Mouse (Mus musculus) lung, adult 2 months (tissue): ENCODE data around the gene Mafg. TPM values are rescaled to one million over a fixed set of nuclear protein-coding genes. Genes with fewer than 3 reads are reported as not detected.
"Not testable (repeated sequence)": the region's sequence is repeated elsewhere in the genome, so short reads cannot be mapped to it uniquely, and the experiment has no call there.

ENCODE experiments used
- DNase-seq: peaks from one replicate; pipeline ENCODE4 v3.0.0; 2022
- H3K4me1 ChIP-seq: fragments of 200-500 bp; 2 replicates; pipeline ENCODE4 v1.6.1; 2011; ENCODE audit warnings: low read length; ENCODE audit not compliant: control insufficient read depth, insufficient read depth
- H3K4me3 ChIP-seq: fragments of 200-500 bp; replicated peaks from 2 replicates; pipeline ENCODE3; 2011; ENCODE audit warnings: low read depth, mild to moderate bottlenecking, control low read depth, low read length; ENCODE audit errors: extremely low read depth
- CTCF ChIP-seq: fragments of 200-500 bp; IDR thresholded peaks from 2 replicates; pipeline ENCODE4 v1.5.1; 2011; ENCODE audit warnings: mild to moderate bottlenecking, low read length, control low read depth; ENCODE audit not compliant: insufficient read depth
- POLR2A ChIP-seq: fragments of 200-500 bp; IDR thresholded peaks from 2 replicates; pipeline ENCODE4 v1.6.1; 2011; ENCODE audit warnings: low read depth, mild to moderate bottlenecking, control low read depth, low read length, borderline replicate concordance; ENCODE audit errors: extremely low read depth
- WGBS: fragments of 180-500 bp; shearing (Covaris S2); methylation state at CpG from one replicate; pipeline ENCODE4 v1.1.7; 2018; 5-methylcytosine and 5-hydroxymethylcytosine counted together
- polyA plus RNA-seq: library from polyadenylated mRNA; depleted of rRNA; stranded (reverse); fragments of >200 nt; gene quantifications from 2 replicates; pipeline ENCODE4 v1.2.3, GENCODE M21; 2012; rRNA removed

Mafg gene
- polyA plus RNA-seq: 41.5 and 51.3 TPM in 2 replicates

DNA sequence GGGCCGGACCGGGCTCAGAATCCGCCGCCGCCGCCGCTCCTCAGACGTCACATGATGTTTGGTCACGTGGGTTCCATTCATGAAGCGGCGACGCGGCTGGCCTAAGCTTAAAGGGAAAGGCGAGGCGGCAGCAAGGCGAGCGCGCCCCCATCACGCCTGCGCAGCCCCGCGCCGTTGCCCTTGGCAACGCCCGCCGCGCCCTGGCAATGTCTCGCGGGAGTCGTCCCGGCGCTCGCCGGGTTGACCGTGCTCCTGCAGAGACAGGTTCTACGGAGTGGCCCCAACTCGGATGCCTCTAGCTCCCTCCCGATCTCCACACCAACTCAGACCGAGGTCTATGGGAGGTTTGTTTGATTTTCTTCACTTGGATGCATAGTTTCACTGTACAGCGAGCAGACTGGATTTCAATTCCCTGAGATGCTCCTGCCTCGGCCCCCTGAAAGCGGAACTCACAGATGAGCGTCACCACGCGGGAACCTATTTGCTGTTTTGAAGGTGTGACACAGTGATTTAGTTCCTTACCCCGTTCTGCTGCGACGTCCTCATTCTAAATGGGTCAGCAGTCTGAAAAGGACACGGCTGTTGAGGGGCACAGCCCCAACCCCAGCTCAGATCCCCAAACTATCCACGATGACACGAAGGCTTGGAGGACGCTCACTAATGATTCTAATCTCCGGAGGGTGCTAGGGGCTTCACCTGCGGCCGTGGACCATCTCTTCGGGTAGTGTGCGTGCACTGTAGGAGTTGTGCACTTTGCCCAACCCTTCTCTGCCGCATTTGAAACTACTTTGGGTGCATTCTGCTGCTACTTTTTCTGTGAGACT is at the start of gene Mafg:
Gene Mafg (minus strand): TSS at position 81 of the 824 bp plus-strand sequence.
- H3K4me1 ChIP-seq: peaks cover 24% of the 10 kb centered on the region
- peak; percentile 86 for DNase-seq
- H3K4me3 ChIP-seq: peak within 1 kb of the TSS; percentile 89
- TF ChIP-seq CTCF (no peak), POLR2A (peak; percentile 37; the same call in 1 of the 2 replicates)
- 10% methylated on average over 58 of the region's 58 CpGs for WGBS

GRCm38 (mm10) chr11:120682683-120683082 is 49.3 kb upstream of the Mafg start:
- 78% methylated on average over 5 of the region's 5 CpGs for WGBS
- DNase-seq: no peak
- Histone ChIP-seq H3K4me3 (no peak overlapping the region), H3K4me1 (peaks cover 4% of the 10 kb centered on the region; the same call in 1 of the 2 replicates)
- TF ChIP-seq POLR2A: no peak
- TF ChIP-seq CTCF: no peak

GRCm38 (mm10) chr11:120679909-120680308 is 46.5 kb upstream of the Mafg start:
- H3K4me3 ChIP-seq: no peak overlapping the region
- TF ChIP-seq POLR2A (no peak), CTCF (peak; percentile 71)
- H3K4me1 ChIP-seq: no peaks in the 10 kb centered on the region; the same call in 1 of the 2 replicates
- no peak for DNase-seq
- WGBS: 71% methylated on average over 3 of the region's 3 CpGs

DNA sequence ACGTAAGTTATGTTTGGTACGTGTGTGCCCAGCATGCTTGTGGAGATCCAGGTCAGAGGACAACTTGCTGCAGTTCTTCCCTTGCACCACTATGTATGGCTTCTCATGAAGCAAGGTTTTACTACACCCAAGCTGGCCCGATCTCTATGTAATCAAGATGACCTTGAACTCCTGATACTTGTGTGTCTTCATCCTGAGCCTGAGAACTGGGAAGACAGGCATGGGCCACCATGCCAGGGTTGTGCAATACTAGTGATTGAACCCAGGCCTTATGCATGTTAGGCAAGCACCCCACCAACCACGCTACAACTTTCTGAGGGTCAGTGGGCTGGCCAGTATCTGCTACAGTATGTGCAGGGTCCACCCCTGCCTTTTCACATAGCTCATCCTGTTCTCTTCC is 43.6 kb upstream of the Mafg start:
- no peak for DNase-seq
- 88% methylated on average over 4 of the region's 4 CpGs for WGBS
- no peak for TF ChIP-seq CTCF
- no peak for TF ChIP-seq POLR2A
- Histone ChIP-seq H3K4me1 (peaks cover 6% of the 10 kb centered on the region; the same call in 1 of the 2 replicates), H3K4me3 (no peak overlapping the region)

GRCm38 (mm10) chr11:120675875-120676274 is 42.5 kb upstream of the Mafg start:
- not testable (repeated sequence) for DNase-seq, H3K4me3 ChIP-seq, H3K4me1 ChIP-seq
- WGBS: 70% methylated on average over 5 of the region's 5 CpGs

DNA sequence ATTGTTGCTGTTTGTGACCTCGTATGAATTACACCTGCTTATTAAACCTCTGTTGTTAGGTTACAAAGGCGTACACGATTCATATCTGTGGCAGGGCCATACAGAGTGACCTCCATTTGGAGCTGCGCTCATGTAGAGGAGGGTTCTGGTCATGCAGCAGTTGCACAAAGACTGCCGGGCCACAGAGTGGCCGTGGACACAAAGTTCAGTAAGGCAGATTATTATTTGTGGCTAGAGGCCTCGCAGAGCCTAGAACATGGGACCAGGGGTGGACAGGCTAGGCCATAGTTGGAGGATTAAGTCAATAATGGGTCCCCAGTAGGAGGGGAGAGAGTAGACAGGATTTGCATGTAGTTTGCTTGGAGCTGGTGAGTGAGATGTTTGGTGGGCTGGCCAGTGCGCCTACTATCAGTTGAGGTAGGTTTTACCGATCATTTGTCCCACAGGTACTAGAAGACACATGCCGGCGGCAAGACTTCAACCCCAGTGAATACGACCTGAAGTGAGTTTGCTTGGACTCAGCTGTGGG is 40.3 kb upstream of the Mafg start:
- 30% methylated on average over 12 of the region's 12 CpGs for WGBS
- no peak for DNase-seq
- TF ChIP-seq POLR2A: no peak
- H3K4me3 ChIP-seq: peak overlapping the region; percentile 91
- H3K4me1 ChIP-seq: peaks cover 6% of the 10 kb centered on the region; the same call in 1 of the 2 replicates

DNA sequence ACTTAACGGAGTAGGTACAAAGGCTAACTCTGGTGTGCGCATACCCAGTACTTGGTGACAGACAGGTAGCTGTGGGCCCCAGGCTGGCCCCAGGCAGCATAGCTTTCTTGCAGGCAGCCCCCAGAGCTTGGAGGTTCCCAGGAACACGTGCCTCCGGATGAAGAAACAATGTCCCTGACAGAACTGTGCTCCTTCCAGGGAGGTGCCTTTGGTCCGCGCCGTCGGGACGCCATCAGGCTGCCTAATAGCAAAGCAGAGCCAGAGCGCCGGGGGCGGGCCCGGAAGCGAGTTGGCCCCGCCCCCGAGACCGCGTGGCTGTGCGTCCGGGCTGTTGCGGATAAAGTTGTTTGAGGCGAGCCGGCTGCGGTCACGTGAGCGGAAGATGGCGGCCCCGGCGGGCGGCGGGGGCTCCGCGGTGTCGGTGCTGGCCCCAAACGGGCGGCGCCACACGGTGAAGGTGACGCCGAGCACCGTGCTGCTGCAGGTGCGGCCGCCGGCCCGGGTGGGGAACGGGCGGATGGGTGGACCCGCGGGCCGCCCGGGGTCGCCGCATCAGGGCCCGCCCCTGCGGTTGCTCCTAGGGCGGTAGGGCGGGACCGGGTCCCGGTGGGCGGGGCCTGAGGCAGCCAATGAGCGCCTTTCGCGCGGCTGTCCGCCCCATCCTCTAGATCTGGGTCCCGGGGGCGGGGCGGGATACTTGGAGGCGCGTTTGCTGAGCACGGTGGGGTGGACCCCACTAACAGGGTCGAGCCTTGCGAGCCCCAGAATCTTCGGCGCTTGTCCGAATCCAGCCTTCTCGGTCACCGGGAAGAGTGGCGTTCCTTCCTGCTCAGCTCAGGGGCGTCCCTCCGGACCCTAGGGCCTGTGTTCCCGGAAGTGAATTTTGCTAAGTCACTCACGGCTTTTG is 39.5 kb upstream of the Mafg start, which contains the start of gene Aspscr1:
Gene Aspscr1 (plus strand): TSS at position 287 of the 907 bp plus-strand sequence.
- H3K4me1 ChIP-seq: peaks cover 6% of the 10 kb centered on the region; the same call in 1 of the 2 replicates
- TF ChIP-seq CTCF (no peak), POLR2A (peak; percentile 69; the same call in 1 of the 2 replicates)
- WGBS: 1% methylated on average over 83 of the region's 83 CpGs
- DNase-seq: peak; percentile 96
- H3K4me3 ChIP-seq: peak within 1 kb of the TSS; percentile 91

DNA sequence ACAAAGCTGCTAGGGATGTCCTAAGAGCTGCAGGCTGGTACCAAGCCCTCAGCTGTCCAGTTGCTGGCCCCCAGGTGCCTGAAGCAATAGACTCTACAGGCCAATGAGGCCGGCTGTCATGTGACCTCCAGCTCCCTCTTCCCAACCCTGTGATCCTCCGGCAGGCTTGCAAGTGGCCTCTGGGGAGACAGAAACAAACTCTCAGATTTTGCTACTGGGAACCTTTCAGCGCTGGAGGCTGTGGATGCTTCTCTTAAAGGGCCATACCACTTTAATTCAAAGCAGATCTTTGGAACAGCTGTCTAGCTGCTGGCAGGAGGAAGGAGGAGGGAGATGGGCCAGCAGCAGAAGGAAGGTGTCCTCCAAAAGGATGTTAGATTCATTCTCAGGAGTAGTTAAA is 33.2 kb upstream of the Mafg start:
- no peak for TF ChIP-seq CTCF
- no peak for TF ChIP-seq POLR2A
- WGBS: 19% methylated on average over 3 of the region's 3 CpGs
- H3K4me1 ChIP-seq: no peaks in the 10 kb centered on the region
- no peak overlapping the region for H3K4me3 ChIP-seq
- no peak for DNase-seq

DNA sequence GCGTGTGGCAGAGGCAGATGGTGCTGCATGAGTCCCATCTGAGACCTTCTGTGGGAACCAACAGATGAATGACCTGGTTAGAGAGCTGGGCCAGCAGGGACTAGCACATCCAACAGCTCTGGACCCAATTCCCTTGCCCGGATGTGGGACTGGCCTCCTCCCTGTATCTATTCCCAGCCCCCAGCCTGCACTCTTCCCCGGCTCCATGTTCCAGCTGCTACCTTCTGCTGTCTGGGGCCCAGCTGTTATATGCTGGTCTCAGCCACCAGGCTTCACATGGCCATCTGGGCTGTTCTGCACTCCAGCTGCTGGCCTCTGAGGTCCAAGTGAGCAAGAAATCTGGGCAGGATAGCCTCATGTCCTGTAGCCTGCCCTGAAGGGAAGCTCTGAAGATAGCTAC is 32.0 kb upstream of the Mafg start:
- TF ChIP-seq POLR2A: no peak
- TF ChIP-seq CTCF: no peak
- no peak overlapping the region for H3K4me3 ChIP-seq
- H3K4me1 ChIP-seq: no peaks in the 10 kb centered on the region
- WGBS: 74% methylated on average over 3 of the region's 3 CpGs
- DNase-seq: no peak
